ENCODE assay signal across 8 mouse cellular contexts in the genomic region with DNA sequence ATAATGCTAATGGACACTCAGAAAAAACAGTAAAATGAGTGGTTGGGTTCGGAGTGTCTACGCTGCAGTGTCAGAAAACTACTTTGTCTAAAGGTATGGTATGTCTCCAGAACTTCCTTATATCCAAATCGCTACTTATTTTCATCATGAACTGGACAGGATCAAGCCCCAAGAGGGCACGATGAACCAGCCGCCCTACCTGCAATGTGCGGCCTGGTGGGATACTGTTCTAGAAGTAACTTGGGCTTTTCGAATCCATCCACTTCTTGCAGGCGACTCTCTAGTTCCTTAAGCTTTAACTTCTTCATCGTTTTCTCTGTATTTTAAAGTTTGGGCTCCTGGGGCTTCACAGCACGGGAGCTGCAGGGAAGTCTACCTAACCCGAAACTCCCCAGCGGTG. TPM values are rescaled to one million over a fixed set of nuclear protein-coding genes. Genes with fewer than 3 reads are reported as not detected.
DNase-seq lines count a peak whose midpoint lies in the region; ATAC-seq and TF ChIP-seq lines count a peak whose summit lies in the region.

No protein-coding gene starts in this region.

- no peak for DNase-seq in kidney, adult 2 months
- DNase-seq in kidney, postnatal 4 days, result no peak
- no peak for DNase-seq in hindbrain, embryonic 11.5 days (ENCODE audit: low spot score)
- DNase-seq in frontal cortex, postnatal 25 days (ENCODE audit: low spot score in 2 of 2), result no peak
- DNase-seq in spleen, postnatal 36 days (ENCODE audit: low spot score in 2 of 2), result no peak
- DNase-seq in urinary bladder, adult 2 months (ENCODE audit: low spot score), result no peak

- peak overlapping the region; percentile 87 for H3K9ac ChIP-seq in hindbrain, embryonic 11.5 days (ENCODE audit: low read depth, low read length)

- no peaks in the 10 kb centered on the region for H3K36me3 ChIP-seq in kidney, adult 2 months (ENCODE audit: control insufficient read depth, insufficient read depth, low read length)
- no peaks in the 10 kb centered on the region for H3K36me3 ChIP-seq in hindbrain, embryonic 11.5 days (ENCODE audit: control insufficient read depth, insufficient read depth, low read length)
- H3K36me3 ChIP-seq in macrophage (ENCODE audit: inconsistent target), result no peaks in the 10 kb centered on the region

- no peak overlapping the region for H3K27ac ChIP-seq in kidney, adult 2 months (ENCODE audit: insufficient read depth, low read depth, low read length)
- H3K27ac ChIP-seq in bone marrow macrophage, adult 2 months (ENCODE audit: insufficient read depth, low read depth, low read length), result 0 out of 2 replicates have a peak overlapping the region, but pooled peaks have one; percentile 28
- H3K27ac ChIP-seq in hindbrain, embryonic 11.5 days (ENCODE audit: low read depth, low read length), result no peak overlapping the region
- H3K27ac ChIP-seq in macrophage, result peak overlapping the region; percentile 57

- H3K4me1 ChIP-seq in kidney, adult 2 months (ENCODE audit: control insufficient read depth, insufficient read depth, low read length), result 0 out of 2 replicates have a peak, but pooled peaks cover 2% of the 10 kb centered on the region
- peaks cover 4% of the 10 kb centered on the region; the same call in 1 of the 2 replicates for H3K4me1 ChIP-seq in bone marrow macrophage, adult 2 months (ENCODE audit: control insufficient read depth, insufficient read depth, low read length)
- no peaks in the 10 kb centered on the region for H3K4me1 ChIP-seq in hindbrain, embryonic 11.5 days (replicated peaks; ENCODE audit: control insufficient read depth, insufficient read depth, low read length)

- WGBS in kidney, adult 2 months, result 6% methylated on average over 12 of the region's 12 CpGs
- WGBS in hindbrain, embryonic 11.5 days, result 8% methylated on average over 12 of the region's 12 CpGs
- 7% methylated on average over 11 of the region's 12 CpGs for WGBS in macrophage (ENCODE audit: missing documents)

- no peaks in the 10 kb centered on the region for H3K27me3 ChIP-seq in kidney, adult 2 months (replicated peaks; ENCODE audit: control insufficient read depth, insufficient read depth, low read length)
- no peaks in the 10 kb centered on the region for H3K27me3 ChIP-seq in hindbrain, embryonic 11.5 days (ENCODE audit: control insufficient read depth, insufficient read depth, low read length)

- ATAC-seq in hindbrain, embryonic 11.5 days (ENCODE audit: low FRiP score), result peak; percentile 2; the same call in 1 of the 2 replicates

- peak overlapping the region; percentile 86 for H3K4me3 ChIP-seq in kidney, adult 2 months (ENCODE audit: insufficient read depth, low read depth, low read length)
- H3K4me3 ChIP-seq in bone marrow macrophage, adult 2 months (ENCODE audit: insufficient read depth, low read length), result peak overlapping the region; percentile 71
- H3K4me3 ChIP-seq in hindbrain, embryonic 11.5 days (ENCODE audit: low read depth, low read length), result peak overlapping the region; percentile 57
- H3K4me3 ChIP-seq in macrophage (ENCODE audit: inconsistent target), result peak overlapping the region; percentile 67

- H3K9me3 ChIP-seq in hindbrain, embryonic 11.5 days (ENCODE audit: control insufficient read depth, low read length), result no peaks in the 10 kb centered on the region

- no peak for TF ChIP-seq CTCF in kidney, adult 2 months (conservative IDR thresholded peaks at IDR 0.05; ENCODE audit: insufficient read depth, insufficient read length, low read depth, low read length)
- no peak for TF ChIP-seq CTCF in bone marrow macrophage, adult 2 months (IDR thresholded peaks at IDR 0.05; ENCODE audit: low read depth, low read length)

- no peak for TF ChIP-seq POLR2A in kidney, adult 2 months (IDR thresholded peaks at IDR 0.05; ENCODE audit: low read depth, low read length)
- no peak for TF ChIP-seq POLR2A in bone marrow macrophage, adult 2 months (IDR thresholded peaks at IDR 0.05; ENCODE audit: borderline replicate concordance, low read depth, low read length)

- H3K4me2 ChIP-seq in hindbrain, embryonic 11.5 days (replicated peaks; ENCODE audit: low read depth, low read length), result peak overlapping the region; percentile 73

- peaks cover 12% of the 10 kb centered on the region; the same call in 1 of the 2 replicates for H3K79me2 ChIP-seq in macrophage (ENCODE audit: inconsistent target)

RNA-seq across cellular contexts. Expression of gene Mettl5, which starts 0.4 kb away (rescaled TPM):
- 7.0 and 8.8 TPM in 2 replicates for polyA plus RNA-seq in kidney, adult 2 months (2012; rRNA removed)
- 19.4 and 20.0 TPM in 2 replicates for polyA plus RNA-seq in bone marrow macrophage, adult 2 months (2012; ENCODE audit: insufficient read depth, insufficient read length, missing spikeins)
- polyA plus RNA-seq in hindbrain, embryonic 11.5 days (2014; fragmentation: Nextera tagmentation; extraction: Ambion mirVana), result 41.6 and 41.7 TPM in 2 replicates
- total RNA-seq in macrophage (2018; cell fraction: chromatin; rRNA removed), result 10 to 100 TPM in 24 of 26 experiments, 1 to 10 TPM in 2; 7.0 to 36.1 (median 16.5) TPM
- total RNA-seq in macrophage (2018; cell fraction: cytosol; rRNA removed), result 10 to 100 TPM in 10 of 26 experiments, 1 to 10 TPM in 16; 7.0 to 12.2 (median 9.3) TPM
- 10 to 100 TPM in 18 of 26 experiments, 1 to 10 TPM in 8; 5.4 to 30.4 (median 12.8) TPM for total RNA-seq in macrophage (2018; cell fraction: nucleus; rRNA removed)
- 11.2 to 15.3 TPM (median 12.5 TPM) in 3 replicates for polyA plus RNA-seq in macrophage (2018)
- 17.2 and 17.5 TPM in 2 replicates for polyA plus RNA-seq in urinary bladder, adult 2 months (2012; rRNA removed)

RNA-seq across cellular contexts. Expression of gene Ubr3, which starts 12.0 kb away (rescaled TPM):
- polyA plus RNA-seq in kidney, adult 2 months (2012; rRNA removed), result 17.8 and 18.4 TPM in 2 replicates
- 38.7 and 40.5 TPM in 2 replicates for polyA plus RNA-seq in bone marrow macrophage, adult 2 months (2012; ENCODE audit: insufficient read depth, insufficient read length, missing spikeins)
- 16.9 and 18.2 TPM in 2 replicates for polyA plus RNA-seq in hindbrain, embryonic 11.5 days (2014; fragmentation: Nextera tagmentation; extraction: Ambion mirVana)
- total RNA-seq in macrophage (2018; cell fraction: chromatin; rRNA removed), result 100 to 1,000 TPM in 24 of 26 experiments, 10 to 100 TPM in 2; 76.0 to 222 (median 166) TPM
- 10 to 100 TPM; 24.8 to 40.9 (median 31.6) TPM for total RNA-seq in macrophage (2018; cell fraction: cytosol; rRNA removed)
- 100 to 1,000 TPM in 5 of 26 experiments, 10 to 100 TPM in 21; 42.1 to 121 (median 82.9) TPM for total RNA-seq in macrophage (2018; cell fraction: nucleus; rRNA removed)
- 25.6 to 30.6 TPM (median 27.3 TPM) in 3 replicates for polyA plus RNA-seq in macrophage (2018)
- polyA plus RNA-seq in urinary bladder, adult 2 months (2012; rRNA removed), result 34.6 and 37.0 TPM in 2 replicates

RNA-seq across cellular contexts. Expression of gene Ssb, which starts 23.7 kb away (rescaled TPM):
- 2.7 and 5.9 TPM in 2 replicates for polyA plus RNA-seq in kidney, adult 2 months (2012; rRNA removed)
- 211 and 236 TPM in 2 replicates for polyA plus RNA-seq in bone marrow macrophage, adult 2 months (2012; ENCODE audit: insufficient read depth, insufficient read length, missing spikeins)
- polyA plus RNA-seq in hindbrain, embryonic 11.5 days (2014; fragmentation: Nextera tagmentation; extraction: Ambion mirVana), result 408 and 410 TPM in 2 replicates
- total RNA-seq in macrophage (2018; cell fraction: chromatin; rRNA removed), result 100 to 1,000 TPM in 10 of 26 experiments, 10 to 100 TPM in 16; 63.2 to 140 (median 94.4) TPM
- total RNA-seq in macrophage (2018; cell fraction: cytosol; rRNA removed), result 100 to 1,000 TPM in 15 of 26 experiments, 10 to 100 TPM in 11; 87.0 to 136 (median 101) TPM
- 100 to 1,000 TPM in 12 of 26 experiments, 10 to 100 TPM in 14; 73.7 to 179 (median 95.3) TPM for total RNA-seq in macrophage (2018; cell fraction: nucleus; rRNA removed)
- polyA plus RNA-seq in macrophage (2018), result 106 to 279 TPM (median 166 TPM) in 3 replicates
- 103 and 105 TPM in 2 replicates for polyA plus RNA-seq in urinary bladder, adult 2 months (2012; rRNA removed)

Comparison
In these comparisons a context has a peak if more than half of its experiments do, and no peak if none do; other contexts are left out.
1. H3K27ac ChIP-seq: peak in bone marrow macrophage, adult 2 months (single experiment) and macrophage (single experiment); none in kidney, adult 2 months (single experiment) and hindbrain, embryonic 11.5 days (single experiment).
2. RNA of gene Ssb, which starts 23.7 kb away (polyA plus RNA-seq): 408 to 410 TPM in hindbrain, embryonic 11.5 days, 106 to 279 TPM in macrophage, 211 to 236 TPM in bone marrow macrophage, adult 2 months and 103 to 105 TPM in urinary bladder, adult 2 months; 2.7 to 5.9 TPM in kidney, adult 2 months; every median in the first group is over 10 times any median in the second.
3. Peak in every context shown above with its lines, with median percentiles within 50 percentile points of each other: H3K4me3 ChIP-seq.